Comparison of ENCODE assay signal across 9 mouse cellular contexts in the genomic region with DNA sequence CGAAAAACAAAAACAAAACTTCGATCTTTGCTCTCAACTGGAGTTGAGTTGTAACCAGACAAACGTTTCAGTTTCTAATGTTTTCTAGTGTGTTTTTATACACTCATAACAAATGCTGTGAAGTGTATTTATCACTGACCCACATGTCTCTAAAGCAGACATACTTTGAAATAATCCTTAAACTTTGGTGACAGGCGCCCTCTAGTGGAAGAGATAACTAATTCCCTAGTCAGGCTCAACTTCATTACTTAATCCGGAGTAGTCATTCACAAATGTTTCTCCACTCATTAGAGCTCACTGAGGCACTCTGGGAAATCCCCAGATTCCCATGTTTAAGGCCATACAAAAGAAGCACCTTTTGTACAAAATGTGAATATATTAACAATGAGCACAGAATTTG. TPM values are rescaled to one million over a fixed set of nuclear protein-coding genes. Genes with fewer than 3 reads are reported as not detected.
DNase-seq lines count a peak whose midpoint lies in the region; ATAC-seq lines count a peak whose summit lies in the region.
"Had no signal": no experiment of that assay in that cellular context is flagged by ENCODE, and none has a peak within 500 bp of the region (broad histone marks: within the 10 kb centered on the region; RNA-seq: fewer than 3 reads in every experiment).

No protein-coding gene starts in this region.

- H3K27me3 ChIP-seq in hindbrain, embryonic 14.5 days (ENCODE audit: control insufficient read depth, insufficient read depth, low read length), result peaks cover 30% of the 10 kb centered on the region
- H3K27me3 ChIP-seq in hindbrain, embryonic 16.5 days (replicated peaks; ENCODE audit: control insufficient read depth, insufficient read depth, low read length), result peaks cover 15% of the 10 kb centered on the region
- H3K27me3 ChIP-seq in splenic B cell, adult 2 months (ENCODE audit: control insufficient read depth, insufficient read depth, low read length, poor library complexity, severe bottlenecking), result peaks cover 2% of the 10 kb centered on the region; the same call in 1 of the 2 replicates
- peaks cover 22% of the 10 kb centered on the region for H3K27me3 ChIP-seq in forebrain, embryonic 16.5 days (replicated peaks; ENCODE audit: control insufficient read depth, insufficient read depth, low read length)

- peaks cover 14% of the 10 kb centered on the region; the same call in 1 of the 2 replicates for H3K4me1 ChIP-seq in hindbrain, embryonic 14.5 days (replicated peaks; ENCODE audit: control insufficient read depth, insufficient read depth, low read length)
- peaks cover 9% of the 10 kb centered on the region for H3K4me1 ChIP-seq in hindbrain, embryonic 16.5 days (ENCODE audit: control insufficient read depth, insufficient read depth, low read depth, low read length)
- peaks cover 17% of the 10 kb centered on the region for H3K4me1 ChIP-seq in forebrain, embryonic 16.5 days (replicated peaks; ENCODE audit: control insufficient read depth, insufficient read depth, low read length)

- H3K36me3 ChIP-seq in hindbrain, embryonic 14.5 days (replicated peaks; ENCODE audit: control insufficient read depth, insufficient read depth), result no peaks in the 10 kb centered on the region
- H3K36me3 ChIP-seq in hindbrain, embryonic 16.5 days (ENCODE audit: control insufficient read depth, insufficient read depth, low read length), result no peaks in the 10 kb centered on the region
- no peaks in the 10 kb centered on the region for H3K36me3 ChIP-seq in splenic B cell, adult 2 months (ENCODE audit: control insufficient read depth, insufficient read depth, low read length, poor library complexity, severe bottlenecking)
- no peaks in the 10 kb centered on the region for H3K36me3 ChIP-seq in forebrain, embryonic 16.5 days (ENCODE audit: control insufficient read depth, insufficient read depth)
- H3K36me3 ChIP-seq: midbrain, embryonic 12.5 days had no signal

- no peak overlapping the region for H3K4me3 ChIP-seq in hindbrain, embryonic 14.5 days (replicated peaks; ENCODE audit: low read length)
- no peak overlapping the region for H3K4me3 ChIP-seq in hindbrain, embryonic 16.5 days (ENCODE audit: low read length)
- no peak overlapping the region for H3K4me3 ChIP-seq in forebrain, embryonic 16.5 days (replicated peaks; ENCODE audit: low read length)
- H3K4me3 ChIP-seq: midbrain, embryonic 12.5 days had no signal

- no peak overlapping the region for H3K4me2 ChIP-seq in hindbrain, embryonic 14.5 days (replicated peaks)
- no peak overlapping the region for H3K4me2 ChIP-seq in hindbrain, embryonic 16.5 days (ENCODE audit: low read length)
- no peak overlapping the region for H3K4me2 ChIP-seq in forebrain, embryonic 16.5 days (ENCODE audit: low read length)
- H3K4me2 ChIP-seq: midbrain, embryonic 12.5 days had no signal

- DNase-seq in hindbrain, embryonic 14.5 days (ENCODE audit: low spot score), result peak; percentile 83
- DNase-seq in right cerebral cortex, adult 18-20 months, result peak; percentile 32
- no peak for DNase-seq in right cerebral cortex, postnatal 4 days
- peak; percentile 64 for DNase-seq in splenic B cell, adult 2 months (ENCODE audit: low read depth, low spot score)
- no peak for DNase-seq in frontal cortex, postnatal 10 days (ENCODE audit: low spot score in 2 of 2)

- no peak for ATAC-seq in hindbrain, embryonic 14.5 days (ENCODE audit: low FRiP score)
- no peak for ATAC-seq in hindbrain, embryonic 16.5 days
- peak; percentile 53 for ATAC-seq in common myeloid progenitor, adult 5-6 weeks (replicated peaks; ENCODE audit: low read depth, poor library complexity, severe bottlenecking)
- no peak for ATAC-seq in forebrain, embryonic 16.5 days

- H3K9me3 ChIP-seq in hindbrain, embryonic 14.5 days (ENCODE audit: control insufficient read depth, low read length), result no peaks in the 10 kb centered on the region
- H3K9me3 ChIP-seq in hindbrain, embryonic 16.5 days (ENCODE audit: control insufficient read depth, low read length), result no peaks in the 10 kb centered on the region
- no peaks in the 10 kb centered on the region for H3K9me3 ChIP-seq in forebrain, embryonic 16.5 days (ENCODE audit: control insufficient read depth, low read length)
- H3K9me3 ChIP-seq: midbrain, embryonic 12.5 days had no signal

- 35% methylated on average over 5 of the region's 5 CpGs for WGBS in hindbrain, embryonic 14.5 days
- WGBS in hindbrain, embryonic 16.5 days, result 38% methylated on average over 5 of the region's 5 CpGs
- WGBS in forebrain, embryonic 16.5 days, result 36% methylated on average over 5 of the region's 5 CpGs

- no peak overlapping the region for H3K9ac ChIP-seq in hindbrain, embryonic 14.5 days
- H3K9ac ChIP-seq in hindbrain, embryonic 16.5 days (ENCODE audit: low read depth, low read length), result no peak overlapping the region
- no peak overlapping the region for H3K9ac ChIP-seq in forebrain, embryonic 16.5 days (replicated peaks; ENCODE audit: low read depth, low read length)
- H3K9ac ChIP-seq: midbrain, embryonic 12.5 days had no signal

- H3K27ac ChIP-seq in hindbrain, embryonic 14.5 days, result no peak overlapping the region
- H3K27ac ChIP-seq in hindbrain, embryonic 16.5 days (ENCODE audit: low read depth, low read length), result no peak overlapping the region
- no peak overlapping the region for H3K27ac ChIP-seq in forebrain, embryonic 16.5 days (ENCODE audit: low read length)
- H3K27ac ChIP-seq: midbrain, embryonic 12.5 days had no signal

RNA-seq across cellular contexts. Expression of gene Col12a1, which starts 4.5 kb away (rescaled TPM):
- 9.8 and 11.8 TPM in 2 replicates for polyA plus RNA-seq in hindbrain, embryonic 14.5 days (2014; fragmentation: Nextera tagmentation; extraction: Ambion mirVana)
- 7.4 and 10.4 TPM in 2 replicates for polyA plus RNA-seq in hindbrain, embryonic 16.5 days (2015; fragmentation: Nextera tagmentation; extraction: Ambion mirVana)
- not detected in 2 replicates for total RNA-seq in common myeloid progenitor, adult 5-6 weeks (2017)
- polyA plus RNA-seq in forebrain, embryonic 16.5 days (2015; fragmentation: Nextera tagmentation; extraction: Ambion mirVana), result 6.8 and 9.5 TPM in 2 replicates

RNA-seq across cellular contexts. Expression of gene Cox7a2, which starts 36.6 kb away (rescaled TPM):
- 903 and 999 TPM in 2 replicates for polyA plus RNA-seq in hindbrain, embryonic 14.5 days (2014; fragmentation: Nextera tagmentation; extraction: Ambion mirVana)
- polyA plus RNA-seq in hindbrain, embryonic 16.5 days (2015; fragmentation: Nextera tagmentation; extraction: Ambion mirVana), result 783 and 904 TPM in 2 replicates
- 99.8 and 129 TPM in 2 replicates for total RNA-seq in common myeloid progenitor, adult 5-6 weeks (2017)
- 656 and 665 TPM in 2 replicates for polyA plus RNA-seq in forebrain, embryonic 16.5 days (2015; fragmentation: Nextera tagmentation; extraction: Ambion mirVana)

Comparison
In these comparisons a context has a peak if more than half of its experiments do, and no peak if none do; other contexts are left out.
1. DNase-seq: peak in hindbrain, embryonic 14.5 days (single experiment), right cerebral cortex, adult 18-20 months (single experiment) and splenic B cell, adult 2 months (single experiment); none in right cerebral cortex, postnatal 4 days (single experiment) and frontal cortex, postnatal 10 days (0 of 2).